Mouse (Mus musculus): Measurements from ENCODE around the gene Vps8. TPM values are rescaled to one million over a fixed set of nuclear protein-coding genes. Genes with fewer than 3 reads are reported as not detected.
A peak's percentile ranks its signal among the peaks of the same experiment; 100 is the strongest.

Gene Vps8
- polyA plus RNA-seq, 1 experiment from 2014 or later, result 19.0 TPM

DNA sequence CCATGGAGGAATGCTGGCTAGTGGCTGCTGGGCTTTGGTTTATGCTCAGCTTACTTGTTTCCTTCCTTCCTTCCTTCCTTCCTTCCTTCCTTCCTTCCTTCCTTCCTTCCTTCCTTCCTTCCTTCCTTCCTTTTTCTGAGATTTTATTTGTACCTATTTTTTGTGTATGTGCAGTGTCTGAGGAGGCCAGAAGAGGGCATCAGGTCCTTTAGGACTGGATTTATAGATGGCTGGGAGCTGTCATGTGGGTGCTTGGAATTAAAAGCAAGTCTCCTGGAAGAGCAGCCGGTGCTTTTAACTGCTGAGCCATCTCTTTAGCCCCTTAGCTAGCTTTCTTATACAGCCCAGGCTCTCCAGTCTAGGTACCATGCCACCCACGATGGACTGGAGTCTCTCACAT, 116.0 kb downstream of the Vps8 start:
- WGBS, result 58% methylated on average over 2 of the region's 2 CpGs
- no peak overlapping the region for H3K4me2 ChIP-seq (ENCODE audit: low read depth, low read length)
- no peaks in the 10 kb centered on the region for H3K4me1 ChIP-seq (ENCODE audit: control insufficient read depth, insufficient read depth, low read length)

DNA sequence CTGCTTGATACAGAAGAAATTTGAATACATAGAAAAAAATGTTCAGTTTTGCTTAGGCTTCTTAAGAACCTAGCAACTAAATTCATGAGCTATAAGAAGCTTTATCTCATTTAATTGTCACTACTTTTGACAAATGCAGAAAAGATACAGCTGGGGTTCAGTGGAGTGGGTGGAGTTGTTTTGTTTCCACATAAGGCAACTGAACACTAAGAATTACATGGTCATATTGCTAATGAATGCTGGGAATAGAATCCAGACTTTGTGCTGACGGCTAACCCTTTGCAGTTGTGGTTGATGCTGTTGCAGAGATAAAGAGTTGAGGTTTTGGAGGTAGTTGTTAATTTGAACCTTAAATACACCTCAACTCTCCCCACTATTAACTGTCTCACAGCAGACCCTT, 119.6 kb downstream of the Vps8 start:
- WGBS, result 83% methylated on average over 1 of the region's 1 CpGs
- Histone ChIP-seq H3K27ac (replicated peaks; ENCODE audit: low read depth, low read length) (no peak overlapping the region), H3K36me3 (replicated peaks; ENCODE audit: control insufficient read depth, insufficient read depth, low read depth, low read length) (no peaks in the 10 kb centered on the region), H3K4me2 (ENCODE audit: low read depth, low read length) (no peak overlapping the region), H3K9me3 (replicated peaks; ENCODE audit: control insufficient read depth, low read length) (no peaks in the 10 kb centered on the region), H3K9ac (replicated peaks; ENCODE audit: low read length) (no peak overlapping the region), H3K4me1 (ENCODE audit: control insufficient read depth, insufficient read depth, low read length) (no peaks in the 10 kb centered on the region), H3K4me3 (ENCODE audit: low read depth, low read length) (no peak overlapping the region), H3K27me3 (ENCODE audit: control insufficient read depth, insufficient read depth, low read length) (no peaks in the 10 kb centered on the region)
- DNase-seq (ENCODE audit: low spot score), result no peak
- no peak for ATAC-seq (replicated peaks; ENCODE audit: insufficient number of reproducible peaks, low FRiP score, low TSS enrichment, low read depth)

More for the DNA sequence above, 116.0 kb downstream of the Vps8 start:
- Histone ChIP-seq H3K27ac (replicated peaks; ENCODE audit: low read depth, low read length) (no peak overlapping the region), H3K9me3 (replicated peaks; ENCODE audit: control insufficient read depth, low read length) (no peaks in the 10 kb centered on the region), H3K4me3 (ENCODE audit: low read depth, low read length) (no peak overlapping the region), H3K36me3 (replicated peaks; ENCODE audit: control insufficient read depth, insufficient read depth, low read depth, low read length) (no peaks in the 10 kb centered on the region), H3K27me3 (ENCODE audit: control insufficient read depth, insufficient read depth, low read length) (no peaks in the 10 kb centered on the region), H3K9ac (replicated peaks; ENCODE audit: low read length) (no peak overlapping the region)
- no peak for ATAC-seq (replicated peaks; ENCODE audit: insufficient number of reproducible peaks, low FRiP score, low TSS enrichment, low read depth)
- no peak for DNase-seq (ENCODE audit: low spot score)

DNA sequence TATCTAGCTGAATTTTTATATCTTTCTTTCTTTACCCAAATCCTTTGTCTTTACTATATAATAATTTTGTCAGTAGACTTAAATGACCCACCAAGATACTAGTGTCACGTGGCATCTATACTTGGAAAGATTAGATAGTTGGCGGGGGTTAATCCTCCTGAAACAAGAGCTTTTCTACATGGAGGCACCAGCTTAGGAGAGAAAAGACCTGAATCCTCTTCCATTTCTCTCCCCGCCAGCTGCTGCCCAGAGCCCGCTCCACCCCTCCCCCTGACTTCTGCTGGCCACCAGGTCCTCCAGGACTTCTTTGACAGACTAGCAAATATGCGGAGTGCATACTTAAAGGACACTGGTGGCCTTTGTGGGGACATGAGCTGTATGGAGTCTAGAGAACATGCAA, 124.5 kb downstream of the Vps8 start:
- ATAC-seq (replicated peaks; ENCODE audit: insufficient number of reproducible peaks, low FRiP score, low TSS enrichment, low read depth), result no peak
- no peak overlapping the region for H3K27ac ChIP-seq (replicated peaks; ENCODE audit: low read depth, low read length)
- no peak overlapping the region for H3K9ac ChIP-seq (replicated peaks; ENCODE audit: low read length)
- no peaks in the 10 kb centered on the region for H3K27me3 ChIP-seq (ENCODE audit: control insufficient read depth, insufficient read depth, low read length)
- no peak overlapping the region for H3K4me3 ChIP-seq (ENCODE audit: low read depth, low read length)
- 73% methylated on average over 5 of the region's 5 CpGs for WGBS
- DNase-seq (ENCODE audit: low spot score), result no peak
- H3K4me1 ChIP-seq (ENCODE audit: control insufficient read depth, insufficient read depth, low read length), result no peaks in the 10 kb centered on the region
- H3K9me3 ChIP-seq (replicated peaks; ENCODE audit: control insufficient read depth, low read length), result no peaks in the 10 kb centered on the region
- H3K4me2 ChIP-seq (ENCODE audit: low read depth, low read length), result no peak overlapping the region
- no peaks in the 10 kb centered on the region for H3K36me3 ChIP-seq (replicated peaks; ENCODE audit: control insufficient read depth, insufficient read depth, low read depth, low read length)

DNA sequence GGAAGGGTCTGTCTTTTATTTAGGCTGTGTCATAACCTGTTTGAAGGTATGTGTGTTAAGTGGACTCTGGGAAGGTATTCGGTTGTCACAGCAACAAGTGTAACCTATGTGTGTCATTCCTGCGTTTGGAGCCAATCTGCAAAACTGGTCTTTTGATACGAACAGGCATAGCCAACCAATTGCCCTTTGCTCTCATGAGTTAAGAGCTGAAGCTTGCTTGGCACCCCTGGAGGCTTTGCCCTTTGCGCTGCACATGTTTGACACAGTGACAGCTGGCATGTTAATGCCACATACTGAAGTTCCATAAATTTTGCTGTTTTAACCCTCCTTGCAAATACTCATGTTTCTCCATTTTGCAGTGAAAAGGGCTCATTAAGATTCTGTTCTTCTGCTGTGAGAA, 126.8 kb downstream of the Vps8 start:
- no peak overlapping the region for H3K9ac ChIP-seq (replicated peaks; ENCODE audit: low read length)
- no peak for ATAC-seq (replicated peaks; ENCODE audit: insufficient number of reproducible peaks, low FRiP score, low TSS enrichment, low read depth)
- no peak overlapping the region for H3K4me2 ChIP-seq (ENCODE audit: low read depth, low read length)
- DNase-seq (ENCODE audit: low spot score), result no peak
- H3K4me1 ChIP-seq (ENCODE audit: control insufficient read depth, insufficient read depth, low read length), result no peaks in the 10 kb centered on the region
- no peaks in the 10 kb centered on the region for H3K9me3 ChIP-seq (replicated peaks; ENCODE audit: control insufficient read depth, low read length)
- no peak overlapping the region for H3K27ac ChIP-seq (replicated peaks; ENCODE audit: low read depth, low read length)
- no peaks in the 10 kb centered on the region for H3K27me3 ChIP-seq (ENCODE audit: control insufficient read depth, insufficient read depth, low read length)
- WGBS, result 73% methylated on average over 4 of the region's 4 CpGs
- no peak overlapping the region for H3K4me3 ChIP-seq (ENCODE audit: low read depth, low read length)
- H3K36me3 ChIP-seq (replicated peaks; ENCODE audit: control insufficient read depth, insufficient read depth, low read depth, low read length), result no peaks in the 10 kb centered on the region

DNA sequence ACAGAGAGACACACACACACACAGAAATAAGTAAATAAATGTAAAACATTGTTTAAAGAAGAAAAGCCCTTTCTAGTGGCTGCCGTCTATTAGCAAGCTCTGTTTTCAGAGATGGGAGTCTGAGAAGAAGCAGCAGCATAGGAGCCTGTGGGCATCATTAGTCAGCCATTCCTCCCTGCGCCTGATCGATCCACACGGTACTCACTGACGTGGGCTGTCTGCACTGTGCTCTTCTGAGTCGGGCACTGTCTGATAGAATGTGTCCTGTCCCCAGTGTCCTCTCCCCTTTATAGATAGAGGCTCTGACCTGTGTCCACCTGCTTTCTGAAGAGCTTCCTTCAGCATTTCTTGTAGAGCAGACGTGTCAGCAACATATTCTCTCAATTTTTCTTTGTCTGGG, 127.5 kb downstream of the Vps8 start:
- 77% methylated on average over 7 of the region's 7 CpGs for WGBS
- DNase-seq (ENCODE audit: low spot score), result no peak

DNA sequence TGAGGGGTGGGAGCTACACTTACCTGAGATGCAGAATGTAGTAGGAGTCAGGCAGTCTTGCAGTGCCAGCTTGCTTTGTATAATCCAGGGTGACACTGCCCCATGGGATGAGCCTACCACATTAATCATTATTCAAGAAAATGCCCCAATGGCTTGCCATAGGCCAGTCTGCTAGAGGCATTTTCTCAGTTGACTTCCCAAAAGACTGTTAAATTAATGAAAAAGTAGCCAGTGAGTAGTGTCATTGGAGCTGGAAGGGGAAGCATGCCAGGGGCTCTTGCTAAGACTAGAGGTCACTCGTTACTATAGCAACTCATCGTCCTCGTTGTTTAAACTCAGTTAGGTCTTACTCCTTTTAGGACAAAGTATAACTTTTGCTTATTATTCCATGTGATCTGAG, 130.6 kb downstream of the Vps8 start:
- Histone ChIP-seq H3K9me3 (replicated peaks; ENCODE audit: control insufficient read depth, low read length) (no peaks in the 10 kb centered on the region), H3K36me3 (replicated peaks; ENCODE audit: control insufficient read depth, insufficient read depth, low read depth, low read length) (no peaks in the 10 kb centered on the region), H3K9ac (replicated peaks; ENCODE audit: low read length) (no peak overlapping the region), H3K27me3 (ENCODE audit: control insufficient read depth, insufficient read depth, low read length) (no peaks in the 10 kb centered on the region), H3K4me3 (ENCODE audit: low read depth, low read length) (no peak overlapping the region), H3K4me2 (ENCODE audit: low read depth, low read length) (no peak overlapping the region), H3K4me1 (ENCODE audit: control insufficient read depth, insufficient read depth, low read length) (no peaks in the 10 kb centered on the region), H3K27ac (replicated peaks; ENCODE audit: low read depth, low read length) (no peak overlapping the region)
- WGBS, result 85% methylated on average over 3 of the region's 3 CpGs
- ATAC-seq (replicated peaks; ENCODE audit: insufficient number of reproducible peaks, low FRiP score, low TSS enrichment, low read depth), result no peak
- DNase-seq (ENCODE audit: low spot score), result no peak

More for the DNA sequence above, 127.5 kb downstream of the Vps8 start:
- no peak overlapping the region for H3K27ac ChIP-seq (replicated peaks; ENCODE audit: low read depth, low read length)
- no peaks in the 10 kb centered on the region for H3K4me1 ChIP-seq (ENCODE audit: control insufficient read depth, insufficient read depth, low read length)
- H3K4me2 ChIP-seq (ENCODE audit: low read depth, low read length), result no peak overlapping the region
- ATAC-seq (replicated peaks; ENCODE audit: insufficient number of reproducible peaks, low FRiP score, low TSS enrichment, low read depth), result no peak
- no peaks in the 10 kb centered on the region for H3K36me3 ChIP-seq (replicated peaks; ENCODE audit: control insufficient read depth, insufficient read depth, low read depth, low read length)
- no peaks in the 10 kb centered on the region for H3K27me3 ChIP-seq (ENCODE audit: control insufficient read depth, insufficient read depth, low read length)
- no peaks in the 10 kb centered on the region for H3K9me3 ChIP-seq (replicated peaks; ENCODE audit: control insufficient read depth, low read length)
- H3K9ac ChIP-seq (replicated peaks; ENCODE audit: low read length), result no peak overlapping the region
- no peak overlapping the region for H3K4me3 ChIP-seq (ENCODE audit: low read depth, low read length)

DNA sequence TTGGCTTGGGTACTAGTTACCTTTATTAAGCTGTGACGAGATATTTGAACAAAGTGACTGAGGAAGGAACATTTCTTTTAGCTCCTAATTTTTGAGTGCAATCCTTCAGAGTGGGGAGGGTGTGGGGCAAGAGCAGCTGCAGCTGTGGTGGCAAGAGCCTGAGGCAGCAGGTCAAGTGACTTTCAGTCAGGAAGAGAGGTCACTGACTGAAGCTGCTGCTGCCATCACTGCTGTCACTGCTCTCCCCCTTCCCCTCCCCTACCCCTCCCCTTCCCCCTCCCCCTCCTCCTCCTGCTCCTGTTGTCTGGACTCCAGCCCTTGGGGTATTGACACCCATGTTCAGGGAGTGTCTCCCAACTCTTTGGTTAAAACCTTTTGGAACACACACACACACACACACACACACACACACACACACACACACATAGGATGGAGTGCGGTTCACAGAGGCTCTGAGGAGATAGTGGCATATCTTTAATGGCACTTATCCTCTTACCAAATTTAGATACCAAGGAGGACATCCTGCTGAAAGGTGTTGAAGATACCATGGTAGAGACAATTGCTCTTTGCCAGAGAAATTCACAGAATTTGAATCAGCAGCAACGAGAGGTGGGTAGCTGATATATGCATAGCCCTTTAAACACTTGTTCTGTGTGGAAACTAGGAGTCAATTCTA, 139.8 kb downstream of the Vps8 start:
- Histone ChIP-seq H3K27ac (replicated peaks; ENCODE audit: low read depth, low read length) (no peak overlapping the region), H3K4me3 (ENCODE audit: low read depth, low read length) (no peak overlapping the region), H3K4me2 (ENCODE audit: low read depth, low read length) (no peak overlapping the region), H3K9ac (replicated peaks; ENCODE audit: low read length) (no peak overlapping the region), H3K27me3 (ENCODE audit: control insufficient read depth, insufficient read depth, low read length) (no peaks in the 10 kb centered on the region), H3K4me1 (ENCODE audit: control insufficient read depth, insufficient read depth, low read length) (no peaks in the 10 kb centered on the region; the same call in 1 of the 2 replicates), H3K9me3 (replicated peaks; ENCODE audit: control insufficient read depth, low read length) (no peaks in the 10 kb centered on the region), H3K36me3 (replicated peaks; ENCODE audit: control insufficient read depth, insufficient read depth, low read depth, low read length) (no peaks in the 10 kb centered on the region)
- DNase-seq (ENCODE audit: low spot score), result no peak
- ATAC-seq (replicated peaks; ENCODE audit: insufficient number of reproducible peaks, low FRiP score, low TSS enrichment, low read depth), result no peak
- 80% methylated on average over 3 of the region's 3 CpGs for WGBS

DNA sequence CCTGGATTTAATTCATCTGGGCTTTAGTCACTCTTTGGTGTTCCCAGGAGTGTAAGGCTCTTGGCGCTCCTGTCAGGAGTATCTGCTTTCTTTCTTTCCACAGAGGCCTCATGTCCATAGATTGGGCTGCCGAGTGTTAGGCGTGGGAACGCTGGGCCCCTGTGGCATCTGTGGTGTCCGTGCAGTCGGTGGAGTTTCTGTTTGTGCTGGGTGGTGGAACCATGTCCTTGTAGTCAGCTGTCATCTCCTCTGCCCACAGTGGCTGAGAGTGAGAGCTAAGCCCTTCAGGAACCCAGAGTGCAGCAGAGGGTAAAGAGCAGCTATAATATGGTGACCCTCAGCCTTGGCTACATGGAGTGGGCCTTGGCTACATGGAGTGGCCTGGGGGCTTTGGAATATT, 140.4 kb downstream of the Vps8 start:
- DNase-seq (ENCODE audit: low spot score), result peak; percentile 9
- Histone ChIP-seq H3K4me3 (ENCODE audit: low read depth, low read length) (no peak overlapping the region), H3K9ac (replicated peaks; ENCODE audit: low read length) (no peak overlapping the region), H3K36me3 (replicated peaks; ENCODE audit: control insufficient read depth, insufficient read depth, low read depth, low read length) (no peaks in the 10 kb centered on the region), H3K9me3 (replicated peaks; ENCODE audit: control insufficient read depth, low read length) (no peaks in the 10 kb centered on the region), H3K4me1 (ENCODE audit: control insufficient read depth, insufficient read depth, low read length) (no peaks in the 10 kb centered on the region; the same call in 1 of the 2 replicates), H3K4me2 (ENCODE audit: low read depth, low read length) (no peak overlapping the region), H3K27me3 (ENCODE audit: control insufficient read depth, insufficient read depth, low read length) (no peaks in the 10 kb centered on the region), H3K27ac (replicated peaks; ENCODE audit: low read depth, low read length) (no peak overlapping the region)
- WGBS, result 46% methylated on average over 6 of the region's 6 CpGs
- ATAC-seq (replicated peaks; ENCODE audit: insufficient number of reproducible peaks, low FRiP score, low TSS enrichment, low read depth), result no peak

Data from embryonic facial prominence, embryonic 11.5 days (tissue).